Mouse (Mus musculus) bone marrow, adult 2 months (tissue): ENCODE measurements around the gene Tmbim6. TPM values are rescaled to one million over a fixed set of nuclear protein-coding genes. Genes with fewer than 3 reads are reported as not detected.
A peak's percentile ranks its signal among the peaks of the same experiment; 100 is the strongest.

Experiments used
- H3K27ac ChIP-seq: fragments of 200-500 bp; 2 replicates; pipeline ENCODE4 v1.5.1; 2012; ENCODE audit warnings: low read depth, mild to moderate bottlenecking, control low read depth, inconsistent platforms, low read length; ENCODE audit not compliant: control insufficient read depth, poor library complexity, insufficient read depth
- H3K4me1 ChIP-seq: fragments of 200-500 bp; 2 replicates; pipeline ENCODE4 v1.6.1; 2011; ENCODE audit warnings: low read length; ENCODE audit not compliant: control insufficient read depth, insufficient read depth
- H3K4me3 ChIP-seq: fragments of 200-500 bp; replicated peaks from 2 replicates; pipeline ENCODE3; 2011; ENCODE audit warnings: mild to moderate bottlenecking, low read depth, low read length, control low read depth; ENCODE audit not compliant: control insufficient read depth
- CTCF ChIP-seq: fragments of 200-500 bp; IDR thresholded peaks from 2 replicates; pipeline ENCODE4 v1.5.1; 2011; ENCODE audit warnings: low read length, control low read depth; ENCODE audit not compliant: control insufficient read depth, insufficient read depth
- POLR2A ChIP-seq: fragments of 200-500 bp; IDR thresholded peaks from 2 replicates; pipeline ENCODE4 v1.6.1; 2011; ENCODE audit warnings: low read depth, mild to moderate bottlenecking, control low read depth, low read length, borderline replicate concordance; ENCODE audit not compliant: control insufficient read depth
- WGBS: fragments of 180-500 bp; shearing (Covaris S2); methylation state at CpG from one replicate; pipeline ENCODE4 v1.1.7; 2018; 5-methylcytosine and 5-hydroxymethylcytosine counted together
- polyA plus RNA-seq: library from polyadenylated mRNA; stranded (reverse); fragments of >200 nt; gene quantifications from 2 replicates; pipeline ENCODE4 v1.2.4, GENCODE M21; 2011; ENCODE audit warnings: low replicate concordance; ENCODE audit not compliant: missing spikeins, insufficient read depth, insufficient read length

Tmbim6 gene
- polyA plus RNA-seq, 1 experiment: 146 TPM

GRCm38 (mm10) chr15:99358952-99359351 is 33.7 kb upstream of the Tmbim6 start:
- Histone ChIP-seq H3K27ac (no peak overlapping the region), H3K4me3 (no peak overlapping the region), H3K4me1 (no peaks in the 10 kb centered on the region; the same call in 1 of the 2 replicates)
- 81% methylated on average over 9 of the region's 9 CpGs for WGBS
- TF ChIP-seq POLR2A: no peak
- no peak for TF ChIP-seq CTCF

DNA sequence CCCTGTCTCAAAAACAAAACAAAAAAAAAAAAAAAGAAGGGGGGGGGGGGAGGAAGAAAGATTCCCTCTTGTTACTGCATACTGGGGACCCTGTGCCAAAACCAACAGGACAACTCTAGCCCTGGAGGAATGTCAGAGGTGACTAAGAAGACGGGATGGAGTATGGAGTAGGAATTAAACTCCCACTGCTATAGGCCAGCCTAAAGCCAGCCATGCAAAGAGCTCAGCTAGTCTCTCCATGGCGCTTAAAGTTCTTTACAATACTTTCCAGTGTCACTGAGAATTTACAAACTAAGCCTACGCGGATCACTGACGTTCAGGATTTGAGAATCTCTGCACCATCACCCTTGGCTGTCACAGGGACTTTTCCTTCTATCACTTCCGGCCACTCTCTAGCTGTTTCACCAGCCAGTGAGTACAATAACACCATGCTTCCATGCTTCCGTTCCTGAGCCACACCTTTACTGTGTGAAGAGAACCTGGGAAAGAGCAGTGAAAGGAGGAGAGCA is 28.6 kb upstream of the Tmbim6 start:
- TF ChIP-seq POLR2A: no peak
- no peak for TF ChIP-seq CTCF
- 73% methylated on average over 7 of the region's 7 CpGs for WGBS
- no peaks in the 10 kb centered on the region; the same call in 1 of the 2 replicates for H3K4me1 ChIP-seq
- H3K27ac ChIP-seq: 0 out of 2 replicates have a peak overlapping the region, but pooled peaks have one; percentile 67
- H3K4me3 ChIP-seq: no peak overlapping the region

DNA sequence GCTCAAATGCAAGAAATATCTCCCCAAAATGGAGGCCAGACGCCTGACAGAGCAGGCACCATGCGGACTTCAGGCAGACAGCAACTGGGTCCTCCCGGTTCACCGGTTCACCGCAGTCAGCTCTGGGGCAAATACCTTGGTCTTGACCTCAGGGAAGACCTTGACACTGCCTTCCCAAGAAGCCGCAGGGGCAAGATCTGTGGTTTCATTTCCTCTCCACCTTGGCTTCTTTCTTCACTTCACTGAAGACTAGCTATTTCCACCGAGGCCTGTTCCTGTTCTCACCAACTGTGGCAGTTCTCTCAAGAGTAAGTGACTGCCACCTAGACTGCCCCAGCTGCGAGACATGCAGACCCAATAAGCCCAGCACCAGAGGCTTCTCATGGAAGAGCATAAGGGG is 27.8 kb upstream of the Tmbim6 start:
- TF ChIP-seq POLR2A: no peak
- TF ChIP-seq CTCF: no peak
- Histone ChIP-seq H3K27ac (peak overlapping the region; percentile 67), H3K4me3 (no peak overlapping the region), H3K4me1 (no peaks in the 10 kb centered on the region)
- WGBS: 7% methylated on average over 8 of the region's 8 CpGs

DNA sequence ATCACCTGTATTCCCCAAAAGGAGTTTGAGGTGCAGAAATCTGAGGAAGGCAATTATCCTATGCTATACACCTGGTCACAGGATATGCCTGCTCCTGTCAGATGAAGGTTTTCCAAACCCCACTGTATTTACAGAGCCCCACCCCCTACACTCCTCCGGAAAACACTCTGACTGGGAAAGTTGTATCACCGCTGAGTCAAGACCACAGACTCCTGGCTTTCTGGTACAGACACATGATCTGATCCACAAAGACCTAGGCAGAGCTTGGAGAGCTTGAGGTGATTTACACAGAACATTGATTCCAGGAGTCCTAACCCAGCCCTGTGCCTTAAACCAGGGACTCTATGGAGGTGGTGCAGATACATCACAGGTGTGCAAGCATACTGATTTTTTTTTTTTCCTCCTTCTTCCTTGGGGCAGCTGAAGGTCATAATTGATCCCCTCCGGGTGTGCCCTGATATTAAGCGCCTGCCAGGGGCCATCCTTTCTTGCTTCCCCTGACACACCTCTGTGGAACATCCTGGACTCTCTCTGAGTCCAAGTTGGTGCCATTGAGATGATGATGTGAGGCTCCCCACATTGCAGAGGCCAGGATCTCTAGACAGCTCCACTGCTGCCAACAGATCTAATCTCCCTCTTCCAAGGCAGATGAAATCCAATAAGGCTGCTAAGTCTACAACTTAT is 24.0 kb upstream of the Tmbim6 start:
- Histone ChIP-seq H3K4me1 (no peaks in the 10 kb centered on the region; the same call in 1 of the 2 replicates), H3K27ac (no peak overlapping the region), H3K4me3 (no peak overlapping the region)
- WGBS: 61% methylated on average over 4 of the region's 4 CpGs
- TF ChIP-seq POLR2A (no peak), CTCF (no peak)

DNA sequence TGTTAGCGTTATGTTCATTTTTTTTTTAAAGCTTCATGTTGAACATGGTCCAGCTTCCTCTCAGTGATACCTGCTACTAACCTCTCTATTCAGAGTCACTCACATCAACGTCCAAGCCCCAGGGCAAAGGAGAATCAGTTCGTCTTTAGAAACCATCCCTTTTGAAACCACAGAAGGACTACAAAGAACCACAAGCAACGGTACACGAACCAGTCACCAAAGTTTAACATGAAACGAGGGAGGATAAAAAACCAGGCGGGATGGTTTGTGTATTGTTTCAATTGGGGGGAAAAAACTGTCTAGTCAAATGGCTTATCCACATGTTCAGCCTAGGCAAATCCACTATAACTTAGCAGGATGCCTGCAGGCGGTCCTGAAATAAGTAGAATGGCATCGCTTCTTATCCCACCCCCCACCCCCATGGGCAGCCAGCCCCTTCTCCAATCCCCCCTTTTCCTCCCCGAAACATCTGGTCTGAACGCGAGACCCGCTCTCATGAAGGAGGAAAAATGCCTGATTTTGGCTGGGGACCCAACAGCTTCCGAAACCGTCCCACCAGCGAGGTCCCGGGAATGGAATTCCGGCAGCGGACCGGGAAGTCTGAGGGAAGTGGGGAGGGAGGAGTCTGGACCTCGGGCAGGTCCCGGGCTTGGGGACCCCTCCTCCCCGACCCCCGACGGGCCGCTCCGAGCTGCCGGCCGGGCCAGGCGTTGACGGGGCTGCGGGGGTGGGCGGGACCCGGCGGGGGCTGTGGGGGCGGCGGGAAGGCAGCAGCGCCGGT is 23.1 kb upstream of the Tmbim6 start:
- WGBS: under 1% methylated on average over 38 of the region's 39 CpGs
- no peak for TF ChIP-seq CTCF
- no peak for TF ChIP-seq POLR2A
- H3K27ac ChIP-seq: peak overlapping the region; percentile 68; the same call in 1 of the 2 replicates

GRCm38 (mm10) chr15:99370259-99370691 is 22.4 kb upstream of the Tmbim6 start, which contains the start of gene Fmnl3:
Gene Fmnl3, minus strand, starts transcription at chr15:99370482.
- Histone ChIP-seq H3K4me1 (no peaks in the 10 kb centered on the region; the same call in 1 of the 2 replicates), H3K27ac (peak within 1 kb of the TSS; percentile 68; the same call in 1 of the 2 replicates), H3K4me3 (peak within 1 kb of the TSS; percentile 64)
- WGBS: under 1% methylated on average over 48 of the region's 48 CpGs
- TF ChIP-seq POLR2A (peak; percentile 38; the same call in 1 of the 2 replicates), CTCF (peak; percentile 93)

More for the DNA sequence above, 23.1 kb upstream of the Tmbim6 start:
- Histone ChIP-seq H3K4me1 (no peaks in the 10 kb centered on the region; the same call in 1 of the 2 replicates), H3K4me3 (peak overlapping the region; percentile 64)

DNA sequence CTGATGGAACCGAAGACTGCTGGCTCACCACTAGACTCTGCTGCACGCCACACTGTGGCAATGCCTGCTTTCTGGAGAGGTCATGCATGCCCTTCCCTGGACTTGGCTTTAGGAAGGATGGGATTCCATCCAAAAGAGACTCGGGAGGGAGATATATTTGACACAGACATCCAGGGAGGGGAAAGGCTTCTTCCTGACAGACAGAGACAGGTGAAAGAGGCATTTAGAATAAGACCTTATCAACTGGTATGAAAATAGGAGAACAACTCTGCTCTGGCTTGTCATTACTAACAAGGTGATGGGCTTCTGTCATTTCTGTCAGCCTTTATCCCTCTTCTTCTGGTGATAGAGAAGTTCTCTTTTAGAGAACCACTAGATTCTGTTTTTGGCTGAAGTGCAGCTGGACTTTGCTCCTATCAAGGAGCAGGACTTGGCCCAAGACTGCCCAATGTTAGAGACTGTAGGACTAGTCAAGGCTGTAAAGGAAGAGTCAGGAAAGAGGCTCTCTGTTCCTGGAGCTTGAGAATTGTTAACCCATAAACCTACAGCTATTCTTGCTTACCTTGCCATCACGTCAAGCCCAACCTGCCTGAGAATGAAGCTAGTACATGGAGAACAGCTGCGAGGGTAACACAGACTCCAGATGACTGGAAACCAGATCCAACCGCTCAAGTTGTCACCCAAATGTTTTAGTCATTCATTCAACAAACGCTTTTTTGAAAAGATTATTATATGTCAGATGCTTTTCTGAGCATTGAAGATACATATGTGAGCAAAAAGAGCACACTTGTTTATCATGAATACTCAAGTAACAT is 20.9 kb upstream of the Tmbim6 start:
- WGBS: 82% methylated on average over 7 of the region's 7 CpGs
- H3K4me1 ChIP-seq: no peaks in the 10 kb centered on the region; the same call in none of the 2 replicates
- no peak overlapping the region for H3K27ac ChIP-seq
- TF ChIP-seq CTCF (no peak), POLR2A (no peak)
- H3K4me3 ChIP-seq: no peak overlapping the region
